Mouse (Mus musculus) CH12.LX (cell line): ENCODE measurements around the gene Atp2b2. TPM values are rescaled to one million over a fixed set of nuclear protein-coding genes. Genes with fewer than 3 reads are reported as not detected.
A peak's percentile ranks its signal among the peaks of the same experiment; 100 is the strongest.

ENCODE experiments used
- DNase-seq: peaks from one replicate; pipeline ENCODE4 v3.0.0-alpha.2; 2013; ENCODE audit errors: extremely low read depth
- H3K27ac ChIP-seq: 2 replicates; pipeline ENCODE4 v1.5.1; 2012; ENCODE audit warnings: low read depth, mild to moderate bottlenecking, control low read depth, moderate library complexity; ENCODE audit not compliant: insufficient read depth
- H3K27me3 ChIP-seq: replicated peaks from 2 replicates; pipeline ENCODE3; 2012; ENCODE audit warnings: inconsistent platforms
- H3K36me3 ChIP-seq, 2 experiments: replicated peaks in 1 of 2; 2 replicates each; pipeline versions ENCODE3 to v1.6.1; 2012; ENCODE audit warnings: inconsistent platforms in 1 of 2, low read length in 1 of 2, mild to moderate bottlenecking in 1 of 2, mixed read lengths in 1 of 2, moderate library complexity in 1 of 2; ENCODE audit not compliant: control insufficient read depth in 1 of 2, insufficient read depth in 1 of 2
- H3K4me1 ChIP-seq, 2 experiments: 2 replicates each; pipeline ENCODE4 v1.6.1; 2012; ENCODE audit warnings: inconsistent platforms in 1 of 2, moderate library complexity in 1 of 2; ENCODE audit not compliant: insufficient read depth in 2 of 2, control insufficient read depth in 1 of 2
- H3K4me2 ChIP-seq: 2 replicates; pipeline ENCODE4 v1.6.1; 2012; ENCODE audit warnings: low read depth, mild to moderate bottlenecking, control low read depth; ENCODE audit not compliant: poor library complexity, insufficient read depth, severe bottlenecking
- H3K4me3 ChIP-seq, 3 experiments: fragments of 150-350 bp in 1 of 3; sonication (generic) in 1 of 3; replicated peaks in 1 of 3; 2 replicates each; pipeline versions ENCODE3 to v1.5.1; 2011 to 2012; ENCODE audit warnings: low read depth in 2 of 3, low read length in 2 of 3, mild to moderate bottlenecking in 2 of 3, moderate library complexity in 2 of 3, control low read depth in 1 of 3, improper control_type of control experiment in 1 of 3, inconsistent platforms in 1 of 3, mixed read lengths in 1 of 3; ENCODE audit not compliant: poor library complexity in 1 of 3
- H3K79me2 ChIP-seq: replicated peaks from 2 replicates; pipeline ENCODE4 v1.6.1; 2012; ENCODE audit warnings: mild to moderate bottlenecking, moderate library complexity; ENCODE audit not compliant: control insufficient read depth, poor library complexity, insufficient read depth, severe bottlenecking; ENCODE audit errors: extremely low read depth
- H3K9ac ChIP-seq: 2 replicates; pipeline ENCODE4 v1.6.1; 2012; ENCODE audit warnings: low read depth, mild to moderate bottlenecking, control low read depth, moderate library complexity; ENCODE audit not compliant: insufficient read depth
- H3K9me3 ChIP-seq: replicated peaks from 2 replicates; pipeline ENCODE3; 2012; ENCODE audit warnings: low read length, inconsistent platforms, mixed read lengths
- BHLHE40 ChIP-seq: IDR thresholded peaks from 2 replicates; pipeline ENCODE4 v1.6.1; 2011; ENCODE audit warnings: mild to moderate bottlenecking, low read depth, low read length, improper control_type of control experiment
- CHD1 ChIP-seq: IDR thresholded peaks from 2 replicates; pipeline ENCODE4 v1.6.1; 2012; ENCODE audit warnings: low read depth, low read length, improper control_type of control experiment, inconsistent platforms
- CHD2 ChIP-seq: IDR thresholded peaks from 2 replicates; pipeline ENCODE4 v1.6.1; 2011; ENCODE audit warnings: low read length, improper control_type of control experiment
- CTCF ChIP-seq, 2 experiments: IDR thresholded peaks in 1 of 2; conservative IDR thresholded peaks in 1 of 2; 2 replicates each; pipeline ENCODE4 v1.5.1; 2011 to 2012; ENCODE audit warnings: low read depth in 2 of 2, low read length in 2 of 2, improper control_type of control experiment in 1 of 2, inconsistent platforms in 1 of 2, mild to moderate bottlenecking in 1 of 2, moderate library complexity in 1 of 2
- E2F4 ChIP-seq: IDR thresholded peaks from 2 replicates; pipeline ENCODE4 v1.6.1; 2011; ENCODE audit warnings: low read depth, low read length, improper control_type of control experiment; ENCODE audit not compliant: insufficient replicate concordance
- ELF1 ChIP-seq: IDR thresholded peaks from 2 replicates; pipeline ENCODE4 v1.6.1; 2014; ENCODE audit warnings: low read depth, mild to moderate bottlenecking, inconsistent platforms, low read length, improper control_type of control experiment
- EP300 ChIP-seq: IDR thresholded peaks from 2 replicates; pipeline ENCODE4 v1.6.1; 2011; ENCODE audit warnings: low read length, improper control_type of control experiment
- ETS1 ChIP-seq: conservative IDR thresholded peaks from 2 replicates; pipeline ENCODE4 v1.6.1; 2012; ENCODE audit warnings: low read depth, mild to moderate bottlenecking, inconsistent platforms, low read length, improper control_type of control experiment, moderate library complexity
- GABPA ChIP-seq: IDR thresholded peaks from 2 replicates; pipeline ENCODE4 v1.6.1; 2012; ENCODE audit warnings: low read depth, low read length, improper control_type of control experiment, inconsistent platforms; ENCODE audit not compliant: insufficient replicate concordance
- HCFC1 ChIP-seq: IDR thresholded peaks from 2 replicates; pipeline ENCODE4 v1.6.1; 2012; ENCODE audit warnings: low read depth, mild to moderate bottlenecking, inconsistent platforms, low read length, improper control_type of control experiment
- IRF4 ChIP-seq: IDR thresholded peaks from 2 replicates; pipeline ENCODE4 v1.6.1; 2014; ENCODE audit warnings: low read depth, mild to moderate bottlenecking, inconsistent platforms, low read length, improper control_type of control experiment
- JUN ChIP-seq: IDR thresholded peaks from 2 replicates; pipeline ENCODE4 v1.6.1; 2011; ENCODE audit warnings: low read depth, mild to moderate bottlenecking, low read length, improper control_type of control experiment, moderate library complexity; ENCODE audit not compliant: insufficient read depth
- JUND ChIP-seq: conservative IDR thresholded peaks from 2 replicates; pipeline ENCODE4 v1.6.1; 2011; ENCODE audit warnings: low read depth, low read length, improper control_type of control experiment
- KAT2A ChIP-seq: IDR thresholded peaks from 2 replicates; pipeline ENCODE4 v1.6.1; 2012; ENCODE audit warnings: low read length, improper control_type of control experiment, inconsistent platforms; ENCODE audit not compliant: insufficient replicate concordance
- MAFK ChIP-seq: IDR thresholded peaks from 2 replicates; pipeline ENCODE4 v1.6.1; 2011; ENCODE audit warnings: low read length, improper control_type of control experiment; ENCODE audit not compliant: insufficient replicate concordance
- MAX ChIP-seq: IDR thresholded peaks from 2 replicates; pipeline ENCODE4 v1.6.1; 2011; ENCODE audit warnings: low read length, improper control_type of control experiment
- MAZ ChIP-seq: IDR thresholded peaks from 2 replicates; pipeline ENCODE4 v1.6.1; 2012; ENCODE audit warnings: low read depth, mild to moderate bottlenecking, inconsistent platforms, low read length, improper control_type of control experiment, moderate library complexity
- MEF2A ChIP-seq: IDR thresholded peaks from 2 replicates; pipeline ENCODE4 v1.6.1; 2014; ENCODE audit warnings: low read depth, mild to moderate bottlenecking, inconsistent platforms, low read length, improper control_type of control experiment, borderline replicate concordance
- MXI1 ChIP-seq: IDR thresholded peaks from 2 replicates; pipeline ENCODE4 v1.6.1; 2011; ENCODE audit warnings: mild to moderate bottlenecking, low read depth, low read length, improper control_type of control experiment
- MYC ChIP-seq: IDR thresholded peaks from 2 replicates; pipeline ENCODE4 v1.6.1; 2011; ENCODE audit warnings: low read depth, mild to moderate bottlenecking, improper control_type of control experiment, low read length
- NELFE ChIP-seq: IDR thresholded peaks from 2 replicates; pipeline ENCODE4 v1.6.1; 2011; ENCODE audit warnings: low read depth, low read length, improper control_type of control experiment
- NRF1 ChIP-seq: IDR thresholded peaks from 2 replicates; pipeline ENCODE4 v1.6.1; 2014; ENCODE audit warnings: low read depth, mild to moderate bottlenecking, inconsistent platforms, low read length, improper control_type of control experiment, moderate library complexity
- PAX5 ChIP-seq: IDR thresholded peaks from 2 replicates; pipeline ENCODE4 v1.6.1; 2012; ENCODE audit warnings: low read length, inconsistent platforms, mixed read lengths
- POLR2A ChIP-seq: IDR thresholded peaks from 2 replicates; pipeline ENCODE4 v1.6.1; 2011; ENCODE audit warnings: low read depth, mild to moderate bottlenecking, improper control_type of control experiment, low read length
- POLR2AphosphoS2 ChIP-seq: IDR thresholded peaks from 2 replicates; pipeline ENCODE4 v1.6.1; 2011; ENCODE audit warnings: low read depth, low read length, improper control_type of control experiment
- RAD21 ChIP-seq: IDR thresholded peaks from 2 replicates; pipeline ENCODE4 v1.6.1; 2011; ENCODE audit warnings: low read depth, mild to moderate bottlenecking, low read length, improper control_type of control experiment, moderate library complexity
- RCOR1 ChIP-seq: conservative IDR thresholded peaks from 2 replicates; pipeline ENCODE4 v1.6.1; 2012; ENCODE audit warnings: low read depth, mild to moderate bottlenecking, inconsistent platforms, low read length, improper control_type of control experiment
- SIN3A ChIP-seq: IDR thresholded peaks from 2 replicates; pipeline ENCODE4 v1.6.1; 2012; ENCODE audit warnings: low read length, improper control_type of control experiment, inconsistent platforms
- SMC3 ChIP-seq: IDR thresholded peaks from 2 replicates; pipeline ENCODE4 v1.6.1; 2011; ENCODE audit warnings: low read depth, low read length, improper control_type of control experiment
- TBP ChIP-seq: conservative IDR thresholded peaks from 2 replicates; pipeline ENCODE4 v1.6.1; 2011; ENCODE audit warnings: low read depth, low read length, improper control_type of control experiment
- TCF12 ChIP-seq: IDR thresholded peaks from 2 replicates; pipeline ENCODE4 v1.6.1; 2014; ENCODE audit warnings: low read depth, mild to moderate bottlenecking, inconsistent platforms, low read length, improper control_type of control experiment
- UBTF ChIP-seq: IDR thresholded peaks from 2 replicates; pipeline ENCODE4 v1.6.1; 2012; ENCODE audit warnings: low read depth, mild to moderate bottlenecking, inconsistent platforms, low read length, improper control_type of control experiment, moderate library complexity
- USF1 ChIP-seq: IDR thresholded peaks from 2 replicates; pipeline ENCODE4 v1.6.1; 2014; ENCODE audit warnings: low read depth, mild to moderate bottlenecking, inconsistent platforms, low read length, improper control_type of control experiment
- USF2 ChIP-seq: conservative IDR thresholded peaks from 2 replicates; pipeline ENCODE4 v1.6.1; 2011; ENCODE audit warnings: low read depth, low read length, improper control_type of control experiment
- ZC3H11A ChIP-seq: IDR thresholded peaks from 2 replicates; pipeline ENCODE4 v1.6.1; 2012; ENCODE audit warnings: low read depth, mild to moderate bottlenecking, inconsistent platforms, low read length, improper control_type of control experiment
- ZKSCAN1 ChIP-seq: IDR thresholded peaks from 2 replicates; pipeline ENCODE4 v1.6.1; 2012; ENCODE audit warnings: low read depth, inconsistent platforms, low read length, improper control_type of control experiment, borderline replicate concordance
- ZMIZ1 ChIP-seq: IDR thresholded peaks from 2 replicates; pipeline ENCODE4 v1.6.1; 2012; ENCODE audit warnings: low read depth, mild to moderate bottlenecking, inconsistent platforms, low read length, improper control_type of control experiment
- ZNF384 ChIP-seq: IDR thresholded peaks from 2 replicates; pipeline ENCODE4 v1.6.1; 2012; ENCODE audit warnings: low read depth, low read length, improper control_type of control experiment, inconsistent platforms
- dilution Hi-C: fragments of 300-500 bp; cut with MboI; formaldehyde crosslinking; loops from 2 replicates; pipeline ENCODE4 v1.14.3; 2020; ENCODE audit warnings: low sequenced_read_pairs; ENCODE audit not compliant: extremely low pct_unique_long_range_greater_than_20kb, extremely low pct_ligation_motif_present
- in situ Hi-C: fragments of 300-500 bp; cut with MboI; formaldehyde crosslinking; loops from 3 replicates; pipeline ENCODE4 v1.14.3; 2019; ENCODE audit warnings: low sequenced_read_pairs, low pct_ligation_motif_present, low pct_unique_long_range_greater_than_20kb, mixed read lengths
- polyA plus RNA-seq: library from polyadenylated mRNA; unstranded; fragments of >175 nt; gene quantifications from 2 replicates; pipeline ENCODE4 v1.2.1, GENCODE M21; 2012; ENCODE audit warnings: low read depth; ENCODE audit not compliant: insufficient read length
- total RNA-seq, 2 experiments: library from RNA; depleted of rRNA; stranded (reverse); fragments of 300-350 nt in 1 of 2; fragments of >200 nt in 1 of 2; gene quantifications; 2 replicates each; pipeline ENCODE4 v1.2.3; 2012 to 2014

Atp2b2 gene
- total and polyA plus RNA-seq, 3 experiments, result not detected

DNA sequence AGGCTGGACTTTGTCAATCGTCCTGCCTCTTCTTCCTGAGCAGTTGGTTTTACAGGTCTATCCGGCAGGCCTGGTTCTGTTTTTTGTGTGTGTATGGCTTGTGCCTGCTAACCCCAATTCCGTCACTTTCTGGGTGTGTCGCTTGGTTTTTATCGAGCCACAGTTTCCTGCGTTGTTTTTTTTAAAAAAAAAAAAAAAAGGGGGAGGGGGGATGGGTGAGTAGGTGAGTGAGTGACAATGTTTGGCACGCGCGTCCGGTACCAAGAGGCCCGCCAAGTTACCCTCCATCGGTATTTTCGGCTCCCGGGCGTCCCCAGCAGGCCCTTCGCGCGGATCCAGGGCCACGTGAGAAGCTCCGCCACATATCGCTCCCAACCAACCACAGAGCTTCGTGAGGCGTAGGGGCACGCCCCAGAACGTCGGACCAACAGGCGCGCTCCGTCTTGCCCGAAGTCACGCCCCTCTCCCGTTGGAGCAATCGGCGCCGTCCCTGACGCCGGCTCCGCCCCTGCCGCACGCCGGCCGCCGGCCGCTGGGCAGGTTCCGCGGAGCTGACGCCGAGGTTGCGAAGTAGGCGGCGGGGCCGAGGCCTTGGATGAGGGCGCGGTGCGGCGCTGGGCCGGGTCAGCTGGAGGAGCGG lies 345.7 kb downstream of the Atp2b2 start, which contains the start of gene Tatdn2:
Tatdn2 (plus strand) TSS at position 469 of the 640 bp plus-strand sequence.
- peaks cover 35 to 53% of the 10 kb centered on the region in 2 experiments for H3K36me3 ChIP-seq
- TF ChIP-seq USF1 (peak; percentile 77), MAFK (0 out of 2 replicates have a peak, but pooled peaks have one; percentile 3), MXI1 (peak; percentile 82; the same call in 1 of the 2 replicates), NELFE (peak; percentile 44), RAD21 (peak; percentile 25), SMC3 (no peak; the same call in 1 of the 2 replicates), MAX (peak; percentile 95), KAT2A (no peak), PAX5 (no peak), IRF4 (peak; percentile 75), ELF1 (0 out of 2 replicates have a peak, but pooled peaks have one; percentile 27), HCFC1 (peak; percentile 69), MYC (peak; percentile 77), CHD2 (peak; percentile 81), ZC3H11A (no peak), TCF12 (peak; percentile 57; the same call in 1 of the 2 replicates), CTCF (conservative IDR thresholded peaks at IDR 0.05 in 1 of 2, IDR thresholded peaks at IDR 0.05 in 1 of 2; ENCODE audit: low read depth in 2 of 2, low read length in 2 of 2) (peak in 1 of 2 experiments; percentile 42; a peak in 2 of 4 replicates), E2F4 (0 out of 2 replicates have a peak, but pooled peaks have one; percentile 78), NRF1 (peak; percentile 33; the same call in 1 of the 2 replicates), ZKSCAN1 (peak; percentile 13; the same call in 1 of the 2 replicates), ZNF384 (peak; percentile 99), EP300 (peak; percentile 25; the same call in 1 of the 2 replicates), GABPA (no peak), JUN (no peak), RCOR1 (no peak; the same call in 1 of the 2 replicates), UBTF (peak; percentile 59; the same call in 1 of the 2 replicates), USF2 (peak; percentile 53), POLR2A (peak; percentile 70), MAZ (peak; percentile 83), JUND (no peak), ETS1 (peak; percentile 90), POLR2AphosphoS2 (peak; percentile 70; the same call in 1 of the 2 replicates), CHD1 (no peak), SIN3A (peak; percentile 89), MEF2A (peak; percentile 91), TBP (0 out of 2 replicates have a peak, but pooled peaks have one; percentile 37), ZMIZ1 (peak; percentile 39; the same call in 1 of the 2 replicates), BHLHE40 (peak; percentile 99)

More for the DNA sequence above, 345.7 kb downstream of the Atp2b2 start, which contains the start of gene Tatdn2:
- in situ Hi-C loops, result no loop called here
- Histone ChIP-seq H3K27me3 (no peaks in the 10 kb centered on the region), H3K4me1 (peaks cover 15 to 56% of the 10 kb centered on the region in 2 experiments; a peak in 3 of 4 replicates), H3K4me3 (peak within 1 kb of the TSS; percentile 82 to 97 (median 96)), H3K9ac (peak within 1 kb of the TSS; percentile 92), H3K4me2 (peak within 1 kb of the TSS; percentile 93), H3K27ac (peak within 1 kb of the TSS; percentile 77), H3K9me3 (no peaks in the 10 kb centered on the region), H3K79me2 (peaks cover 44% of the 10 kb centered on the region)
- DNase-seq, result peak; percentile 98
- dilution Hi-C loops, result no loop called here
